Mouse (Mus musculus) limb, embryonic 12.5 days (tissue): Measurements from ENCODE around the gene Cpne5. TPM values are rescaled to one million over a fixed set of nuclear protein-coding genes. Genes with fewer than 3 reads are reported as not detected.

Experiments used
- polyA plus RNA-seq: library from polyadenylated mRNA; unstranded; fragments of >200 nt; fragmentation: Nextera tagmentation; extraction: Ambion mirVana; gene quantifications from 2 replicates; pipeline ENCODE4 v1.2.1, GENCODE M21; 2016

Cpne5 gene
- polyA plus RNA-seq, 1 experiment from 2014 or later: 6.4 TPM

Other genes with a start within 250 kb of the Cpne5 start
- gene Stk38, start 230.2 kb downstream of the Cpne5 start, polyA plus RNA-seq: 135 and 149 TPM in 2 replicates
- 798 and 826 TPM in 2 replicates for gene Srsf3, start 205.5 kb downstream of the Cpne5 start, polyA plus RNA-seq
- gene Cdkn1a, start 147.2 kb downstream of the Cpne5 start, polyA plus RNA-seq: 54.1 and 59.9 TPM in 2 replicates
- gene Rab44, start 124.0 kb downstream of the Cpne5 start, polyA plus RNA-seq: 0.14 and 0.26 TPM in 2 replicates
- gene Ppil1, start 26.0 kb upstream of the Cpne5 start, polyA plus RNA-seq: 175 and 178 TPM in 2 replicates
- 45.7 and 52.8 TPM in 2 replicates for gene BC004004, start 30.6 kb upstream of the Cpne5 start, polyA plus RNA-seq
- gene Pi16, start 79.5 kb upstream of the Cpne5 start, polyA plus RNA-seq: 0.38 and 0.51 TPM in 2 replicates
- 368 and 379 TPM in 2 replicates for gene Mtch1, start 109.8 kb upstream of the Cpne5 start, polyA plus RNA-seq
- 5.6 and 7.1 TPM in 2 replicates for gene Fgd2, start 122.7 kb upstream of the Cpne5 start, polyA plus RNA-seq